Mouse (Mus musculus) hematopoietic multipotent progenitor cell, adult 10-12 weeks (in vitro differentiated cells): Measurements from ENCODE around the gene Rph3a. TPM values are rescaled to one million over a fixed set of nuclear protein-coding genes. Genes with fewer than 3 reads are reported as not detected.

Experiments used
- polyA plus RNA-seq: library from polyadenylated mRNA; stranded (reverse); fragments of >175 nt; gene quantifications from 2 replicates; pipeline ENCODE4 v1.2.3, GENCODE M21; 2012; ENCODE audit warnings: low replicate concordance

Gene Rph3a
- 0.13 TPM in 1 of 2 replicates, not detected in the other for polyA plus RNA-seq

DNA sequence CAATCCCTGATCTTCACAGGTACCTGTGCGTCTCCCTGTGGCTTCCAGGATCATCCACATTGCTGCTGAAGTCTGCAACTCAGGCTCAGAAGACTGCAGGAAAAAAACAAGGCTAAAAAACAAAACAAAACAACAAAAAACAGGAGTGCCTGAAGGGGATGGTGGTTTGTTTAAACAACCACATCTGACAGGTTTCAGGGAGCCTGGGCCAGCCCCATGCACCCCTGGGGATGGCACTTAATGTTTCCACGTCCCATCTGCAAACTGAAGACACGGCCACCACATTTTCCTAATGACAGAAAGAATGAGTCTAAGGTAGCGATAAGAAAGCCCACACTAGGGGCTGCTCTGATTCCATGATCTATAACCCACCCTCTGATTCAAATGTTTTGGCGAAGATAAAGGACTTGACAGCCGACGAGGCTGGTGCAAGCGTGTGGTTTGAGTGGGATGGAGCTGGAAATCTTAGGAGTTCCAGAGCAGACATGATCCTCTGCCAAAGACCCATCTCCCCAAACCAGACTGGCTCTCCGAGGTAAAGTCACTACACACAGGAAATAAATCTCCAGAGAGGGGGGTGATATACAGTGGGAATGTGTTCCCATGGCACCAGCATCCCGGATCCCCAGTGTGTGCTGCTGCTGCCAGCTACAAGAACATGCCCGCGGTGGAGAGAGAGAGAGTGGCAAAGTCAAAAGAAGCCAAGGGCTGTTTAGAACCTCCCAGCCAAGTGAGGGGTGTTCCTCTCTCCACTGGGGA lies at the start of gene Rph3a:
TSS of gene Rph3a (minus strand) at position 282 of the 759 bp plus-strand sequence.

DNA sequence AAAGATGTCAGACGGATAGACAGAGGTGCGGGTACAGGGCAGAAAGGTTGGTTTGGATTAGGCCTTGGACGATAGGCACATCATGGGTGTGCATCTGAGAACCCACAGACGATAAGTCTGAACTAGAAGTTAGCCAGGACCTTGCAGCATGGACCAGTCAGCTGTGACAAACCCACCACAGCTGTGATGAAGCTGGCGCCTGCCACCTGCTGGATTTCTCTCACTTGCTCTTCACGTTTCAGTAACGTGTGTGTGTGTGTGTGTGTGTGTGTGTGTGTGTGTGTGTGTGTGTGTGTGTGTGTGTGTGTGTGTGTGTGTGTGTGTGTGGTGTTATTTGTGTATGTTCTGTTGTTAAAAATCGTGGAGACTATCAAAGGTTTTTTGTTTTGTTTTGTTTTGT lies 95.7 kb downstream of the Rph3a start, which contains the start of gene Oas1d:
TSS of gene Oas1d (plus strand) at position 333 of the 400 bp plus-strand sequence.

DNA sequence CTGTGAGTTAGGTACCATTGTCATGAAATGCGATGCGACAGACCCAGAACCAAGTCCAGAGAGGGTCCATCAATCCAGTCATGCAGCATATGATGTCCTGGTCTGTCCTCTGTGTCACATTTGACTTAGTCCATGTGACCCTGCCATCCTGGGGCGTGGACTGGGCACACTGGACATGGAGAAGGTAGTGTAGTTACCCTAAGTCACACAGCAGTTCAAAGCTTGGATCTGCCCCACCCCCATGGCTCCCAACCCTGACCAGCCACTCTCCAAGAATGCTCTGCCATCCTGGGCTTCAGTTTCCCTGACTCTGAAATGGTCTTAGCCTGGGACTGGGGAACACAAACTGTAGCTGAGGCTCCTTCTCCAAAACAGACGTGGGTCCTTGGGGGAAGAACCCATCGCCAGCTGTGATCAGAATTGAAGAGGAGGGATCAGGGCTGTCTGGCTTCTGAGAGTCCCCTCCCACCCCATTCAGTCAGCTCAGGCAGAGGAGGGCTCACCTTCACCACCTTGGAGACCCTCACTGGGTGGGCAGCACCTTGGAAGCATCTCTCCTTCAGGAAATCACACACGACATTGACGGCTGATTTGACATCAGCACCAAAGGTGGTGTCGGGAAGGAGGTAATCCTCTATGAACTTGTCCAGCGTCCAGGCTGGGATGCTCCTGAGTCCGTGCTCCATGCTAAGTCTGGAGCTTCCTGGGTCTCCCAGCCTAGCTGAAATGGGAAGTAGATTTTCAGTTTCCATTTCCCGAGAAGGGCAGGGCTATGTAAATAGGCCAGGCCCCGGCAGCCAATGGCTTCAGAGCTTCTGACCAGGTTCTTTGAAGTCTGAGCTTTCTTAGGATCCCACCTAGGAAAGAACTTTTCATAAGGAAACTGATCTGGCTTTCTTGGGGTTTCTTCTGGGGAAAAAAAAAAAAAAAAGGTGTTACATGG lies 102.8 kb downstream of the Rph3a start, which contains the start of gene Oas1a:
TSS of gene Oas1a (minus strand) at position 731 of the 943 bp plus-strand sequence.

Other genes with a start within 250 kb of the Rph3a start
- gene Oas3, start 232.4 kb downstream of the Rph3a start, polyA plus RNA-seq = 13.5 and 15.3 TPM in 2 replicates
- gene Oas1e, start 214.6 kb downstream of the Rph3a start, polyA plus RNA-seq = not detected in 2 replicates
- gene Oas1c, start 197.6 kb downstream of the Rph3a start, polyA plus RNA-seq = 1.2 and 1.4 TPM in 2 replicates
- gene Oas1f, start 162.7 kb downstream of the Rph3a start, polyA plus RNA-seq = not detected in 2 replicates
- gene Oas1h, start 148.7 kb downstream of the Rph3a start, polyA plus RNA-seq = not detected in 2 replicates
- gene Oas1g, start 122.5 kb downstream of the Rph3a start, polyA plus RNA-seq = 0.57 and 0.79 TPM in 2 replicates
- gene Oas1a, start 102.6 kb downstream of the Rph3a start, polyA plus RNA-seq = 4.7 and 7.9 TPM in 2 replicates
- not detected in 2 replicates for gene Oas1d, start 95.6 kb downstream of the Rph3a start, polyA plus RNA-seq
- 24.0 and 24.5 TPM in 2 replicates for gene Ptpn11, start 181.3 kb upstream of the Rph3a start, polyA plus RNA-seq
- 94.2 and 490 TPM in 2 replicates for gene Rpl6, start 194.4 kb upstream of the Rph3a start, polyA plus RNA-seq
- gene Hectd4, start 210.1 kb upstream of the Rph3a start, polyA plus RNA-seq = 11.5 and 21.8 TPM in 2 replicates